Mouse (Mus musculus): Measurements from ENCODE around the gene Hist2h2bb. TPM values are rescaled to one million over a fixed set of nuclear protein-coding genes. Genes with fewer than 3 reads are reported as not detected.

Hist2h2bb gene
- polyA plus RNA-seq, 1 experiment from 2014 or later = 2.1 TPM

DNA sequence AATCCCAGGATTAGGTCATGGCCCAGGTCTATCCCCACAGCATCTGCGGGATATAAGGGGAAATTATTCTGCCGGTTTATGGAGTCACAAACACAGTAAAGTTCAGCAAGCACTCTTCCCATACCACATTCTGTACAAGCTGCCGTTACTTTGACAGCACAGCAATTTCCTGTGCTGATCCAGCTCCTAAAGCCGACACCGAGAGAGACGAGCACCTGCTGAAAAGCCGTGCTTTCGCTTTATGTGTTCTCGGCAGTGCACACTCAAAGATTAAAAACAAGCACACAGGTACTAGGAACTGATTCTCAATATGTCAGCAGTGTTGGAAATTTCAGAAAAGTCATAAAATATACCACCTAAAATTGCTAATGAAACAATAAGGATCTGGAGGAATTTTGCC, 37.0 kb downstream of the Hist2h2bb start:
- ATAC-seq = no peak
- H3K4me2 ChIP-seq (ENCODE audit: low read length) = no peak overlapping the region
- no peaks in the 10 kb centered on the region for H3K27me3 ChIP-seq (replicated peaks; ENCODE audit: control insufficient read depth, insufficient read depth, low read length)
- H3K9ac ChIP-seq (ENCODE audit: low read depth, low read length) = no peak overlapping the region
- H3K9me3 ChIP-seq (ENCODE audit: control insufficient read depth, low read length) = no peaks in the 10 kb centered on the region
- no peaks in the 10 kb centered on the region for H3K4me1 ChIP-seq (ENCODE audit: control insufficient read depth, insufficient read depth, low read depth, low read length)
- WGBS = 90% methylated on average over 9 of the region's 9 CpGs
- no peak overlapping the region for H3K4me3 ChIP-seq (ENCODE audit: low read length)
- H3K36me3 ChIP-seq (ENCODE audit: control insufficient read depth, insufficient read depth, low read length) = no peaks in the 10 kb centered on the region
- no peak overlapping the region for H3K27ac ChIP-seq (ENCODE audit: low read depth, low read length)

DNA sequence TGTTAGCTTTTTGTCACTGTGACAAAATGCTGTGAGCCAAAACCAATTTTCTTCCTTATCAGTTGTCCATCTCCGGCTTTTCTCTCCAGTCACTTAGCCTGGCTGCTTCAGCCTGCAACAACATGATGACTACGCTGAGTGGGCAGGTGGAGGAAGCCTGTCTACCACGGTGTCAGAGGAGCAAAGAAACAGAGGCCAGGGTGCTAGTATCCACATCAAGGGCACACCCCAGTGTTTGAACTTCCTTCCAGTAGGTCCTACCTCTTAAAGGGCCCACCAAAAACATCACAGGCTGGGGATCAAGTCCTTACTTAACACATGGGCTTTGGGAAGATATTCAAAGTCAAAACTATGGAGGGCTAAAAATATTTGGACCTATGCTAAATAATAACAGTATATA, 39.9 kb downstream of the Hist2h2bb start:
- no peak for ATAC-seq
- no peak overlapping the region for H3K27ac ChIP-seq (ENCODE audit: low read depth, low read length)
- no peaks in the 10 kb centered on the region for H3K9me3 ChIP-seq (ENCODE audit: control insufficient read depth, low read length)
- H3K4me1 ChIP-seq (ENCODE audit: control insufficient read depth, insufficient read depth, low read depth, low read length) = no peaks in the 10 kb centered on the region
- H3K4me2 ChIP-seq (ENCODE audit: low read length) = no peak overlapping the region
- 63% methylated on average over 3 of the region's 3 CpGs for WGBS
- H3K4me3 ChIP-seq (ENCODE audit: low read length) = no peak overlapping the region
- no peaks in the 10 kb centered on the region for H3K27me3 ChIP-seq (replicated peaks; ENCODE audit: control insufficient read depth, insufficient read depth, low read length)
- H3K36me3 ChIP-seq (ENCODE audit: control insufficient read depth, insufficient read depth, low read length) = no peaks in the 10 kb centered on the region
- H3K9ac ChIP-seq (ENCODE audit: low read depth, low read length) = no peak overlapping the region

DNA sequence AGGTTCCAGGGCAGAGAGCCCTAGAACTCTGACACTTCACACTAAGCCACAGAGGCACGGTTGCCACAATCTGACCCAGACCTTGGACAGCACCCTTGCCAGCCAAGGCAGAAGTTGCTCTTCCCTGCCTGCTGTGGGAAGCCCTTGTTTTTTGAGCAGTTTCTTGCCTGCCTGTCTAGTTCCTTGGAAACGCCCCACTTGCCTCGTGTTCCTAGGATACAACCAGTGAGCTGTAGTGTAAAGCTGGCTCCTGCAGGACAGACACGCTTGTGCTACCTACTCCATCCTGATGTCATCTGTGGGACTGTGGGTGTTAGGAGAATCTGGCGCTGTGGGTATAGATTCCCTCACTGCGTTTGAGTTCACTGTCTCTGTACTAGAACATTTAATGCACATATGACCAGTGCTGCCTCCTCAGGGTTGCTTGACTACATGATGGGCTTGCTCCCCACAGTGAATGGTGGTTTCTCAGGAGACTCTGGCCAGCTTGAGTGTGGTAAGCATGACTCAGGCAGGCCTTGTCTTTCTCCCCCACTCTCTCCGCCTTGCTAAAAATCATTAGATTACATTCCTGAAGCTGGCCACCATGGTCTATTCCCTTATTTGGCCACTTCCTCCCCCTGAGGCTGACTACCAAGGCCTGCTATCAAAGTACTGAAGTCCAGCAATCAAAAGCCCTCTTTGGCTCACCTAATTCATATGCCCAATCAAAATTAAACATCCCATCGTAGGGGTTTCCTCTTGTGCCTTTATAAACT, 43.0 kb downstream of the Hist2h2bb start:
- H3K27me3 ChIP-seq (replicated peaks; ENCODE audit: control insufficient read depth, insufficient read depth, low read length) = no peaks in the 10 kb centered on the region
- no peaks in the 10 kb centered on the region for H3K9me3 ChIP-seq (ENCODE audit: control insufficient read depth, low read length)
- WGBS = 53% methylated on average over 8 of the region's 8 CpGs
- no peaks in the 10 kb centered on the region for H3K4me1 ChIP-seq (ENCODE audit: control insufficient read depth, insufficient read depth, low read depth, low read length)
- no peak overlapping the region for H3K27ac ChIP-seq (ENCODE audit: low read depth, low read length)
- no peak overlapping the region for H3K4me2 ChIP-seq (ENCODE audit: low read length)
- H3K36me3 ChIP-seq (ENCODE audit: control insufficient read depth, insufficient read depth, low read length) = no peaks in the 10 kb centered on the region
- no peak overlapping the region for H3K4me3 ChIP-seq (ENCODE audit: low read length)
- ATAC-seq = no peak
- no peak overlapping the region for H3K9ac ChIP-seq (ENCODE audit: low read depth, low read length)

Small RNA genes within 50 kb of the gene (microRNA-seq; reads per million reads assigned to microRNA genes)
- gene Gm44492 = not detected
- not detected for gene Gm47311
- not detected for gene Gm47313

Other genes with a start within 250 kb of the Hist2h2bb start
- 58.7 and 60.8 TPM in 2 replicates for gene Vps45, start 211.3 kb upstream of the Hist2h2bb start, polyA plus RNA-seq (2015; fragmentation: Nextera tagmentation; extraction: Ambion mirVana)
- 6.5 and 8.7 TPM in 2 replicates for gene Otud7b, start 165.2 kb upstream of the Hist2h2bb start, polyA plus RNA-seq (2015; fragmentation: Nextera tagmentation; extraction: Ambion mirVana)
- 12.7 and 13.9 TPM in 2 replicates for gene Mtmr11, start 107.7 kb upstream of the Hist2h2bb start, polyA plus RNA-seq (2015; fragmentation: Nextera tagmentation; extraction: Ambion mirVana)
- 131 and 152 TPM in 2 replicates for gene Sf3b4, start 97.4 kb upstream of the Hist2h2bb start, polyA plus RNA-seq (2015; fragmentation: Nextera tagmentation; extraction: Ambion mirVana)
- gene Sv2a, start 88.6 kb upstream of the Hist2h2bb start, polyA plus RNA-seq (2015; fragmentation: Nextera tagmentation; extraction: Ambion mirVana) = 135 TPM in 2 replicates
- gene Bola1, start 50.0 kb upstream of the Hist2h2bb start, polyA plus RNA-seq (2015; fragmentation: Nextera tagmentation; extraction: Ambion mirVana) = 52.7 and 57.2 TPM in 2 replicates
- gene Hist2h2ab, start 49.9 kb upstream of the Hist2h2bb start, polyA plus RNA-seq (2015; fragmentation: Nextera tagmentation; extraction: Ambion mirVana) = not detected in 2 replicates
- 1.3 TPM in 1 of 2 replicates, not detected in the other for gene Hist2h2ac, start 48.9 kb upstream of the Hist2h2bb start, polyA plus RNA-seq (2015; fragmentation: Nextera tagmentation; extraction: Ambion mirVana)
- gene Hist2h2be, start 48.6 kb upstream of the Hist2h2bb start, polyA plus RNA-seq (2015; fragmentation: Nextera tagmentation; extraction: Ambion mirVana) = 4.9 and 5.5 TPM in 2 replicates
- 0.70 and 1.1 TPM in 2 replicates for gene Hist2h3c2, start 30.6 kb upstream of the Hist2h2bb start, polyA plus RNA-seq (2015; fragmentation: Nextera tagmentation; extraction: Ambion mirVana)
- gene Hist2h2aa2, start 29.5 kb upstream of the Hist2h2bb start, polyA plus RNA-seq (2015; fragmentation: Nextera tagmentation; extraction: Ambion mirVana) = 31.6 and 34.2 TPM in 2 replicates
- gene Hist2h2aa1, start 24.3 kb upstream of the Hist2h2bb start, polyA plus RNA-seq (2015; fragmentation: Nextera tagmentation; extraction: Ambion mirVana) = 6.1 and 9.9 TPM in 2 replicates
- gene Hist2h3c1, start 23.1 kb upstream of the Hist2h2bb start, polyA plus RNA-seq (2015; fragmentation: Nextera tagmentation; extraction: Ambion mirVana) = 0.21 and 0.47 TPM in 2 replicates
- gene Hist2h4, start 6.4 kb upstream of the Hist2h2bb start, polyA plus RNA-seq (2015; fragmentation: Nextera tagmentation; extraction: Ambion mirVana) = 2.8 and 3.1 TPM in 2 replicates
- gene Hist2h3b, start 1.1 kb upstream of the Hist2h2bb start, polyA plus RNA-seq (2015; fragmentation: Nextera tagmentation; extraction: Ambion mirVana) = 8.1 and 8.4 TPM in 2 replicates
- 1.7 and 2.3 TPM in 2 replicates for gene Fcgr1, start 24.2 kb downstream of the Hist2h2bb start, polyA plus RNA-seq (2015; fragmentation: Nextera tagmentation; extraction: Ambion mirVana)
- gene BC107364, start 182.6 kb downstream of the Hist2h2bb start, polyA plus RNA-seq (2015; fragmentation: Nextera tagmentation; extraction: Ambion mirVana) = not detected in 2 replicates